Mouse (Mus musculus) layer of hippocampus, postnatal 10 days (tissue): ENCODE data around the gene Olfr1315-ps1. TPM values are rescaled to one million over a fixed set of nuclear protein-coding genes. Genes with fewer than 3 reads are reported as not detected.

Experiments
- DNase-seq, 2 experiments: peaks; one replicate each; pipeline ENCODE4 v3.0.0; 2021; ENCODE audit warnings: low spot score in 2 of 2
- long read RNA-seq: library from polyadenylated mRNA; stranded (forward); transcript quantifications from one replicate; pipeline ENCODE4 v2.0.0, GENCODE M21; 2023
- total RNA-seq, 2 experiments: library from RNA; stranded (reverse); gene quantifications; 2 replicates each; pipeline ENCODE4 v1.2.3; 2021

Gene Olfr1315-ps1
- not detected for total RNA-seq
- long read RNA-seq, result 0 reads

DNA sequence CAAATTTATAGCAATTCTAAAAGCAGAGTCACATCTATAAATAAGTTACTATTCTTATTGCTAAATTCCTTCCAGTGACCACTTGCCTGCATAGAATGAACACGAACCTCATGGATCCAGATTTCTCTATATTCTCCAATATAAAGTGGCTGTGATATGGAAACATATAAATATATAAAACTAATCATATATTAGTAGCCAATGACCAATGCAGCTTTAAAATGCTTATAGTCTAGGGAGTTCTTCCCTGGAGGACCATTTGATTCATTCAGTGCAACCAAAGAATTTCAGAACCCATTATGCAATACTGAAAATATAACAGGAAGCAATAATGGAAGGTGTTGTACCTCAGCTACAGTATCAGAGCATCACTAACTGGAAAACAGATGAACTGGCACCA lies at the start of gene Olfr1315-ps1:
Gene Olfr1315-ps1, minus strand, starts transcription at position 101 of the 400 bp plus-strand sequence.
- DNase-seq, result no peak

DNA sequence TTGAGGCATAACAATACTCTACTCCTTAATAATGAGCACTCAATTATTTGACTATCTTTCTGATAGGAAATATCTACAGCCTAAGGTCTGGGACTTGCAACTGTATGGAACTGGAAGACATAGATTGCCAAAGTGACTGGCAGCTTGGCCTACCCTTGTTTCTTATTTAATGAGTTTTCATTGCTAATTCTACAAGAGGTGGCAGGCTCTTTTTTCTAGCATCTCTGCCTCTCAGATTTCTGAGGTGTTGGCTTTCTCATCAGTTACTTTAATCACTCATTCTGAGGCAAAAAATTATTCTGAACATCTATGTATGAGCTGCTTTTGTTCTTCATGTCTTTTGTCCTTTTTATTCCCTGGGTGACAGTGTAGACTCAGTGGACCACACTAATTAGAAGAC lies 38.7 kb upstream of the Olfr1315-ps1 start, which contains the start of gene Olfr1318:
Gene Olfr1318, plus strand, starts transcription at position 301 of the 400 bp plus-strand sequence.
- no peak for DNase-seq

DNA sequence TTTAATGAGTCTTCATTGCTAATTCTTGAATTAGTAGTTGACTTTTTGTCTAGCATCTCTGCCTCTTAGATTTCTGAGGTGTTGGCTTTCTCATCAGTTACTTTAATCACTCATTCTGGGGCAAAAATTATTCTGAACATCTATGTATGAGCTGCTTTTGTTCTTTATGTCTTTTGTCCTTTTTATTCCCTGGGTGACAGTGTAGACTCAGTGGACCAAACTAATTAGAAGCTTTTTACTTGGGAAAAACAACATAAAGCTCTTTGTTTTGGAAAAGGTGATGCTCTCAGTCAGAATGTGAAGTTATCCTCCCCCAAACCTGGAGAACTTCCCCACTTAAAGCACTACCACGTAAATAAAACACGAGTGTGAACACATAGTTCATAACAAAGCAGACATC lies 24.8 kb upstream of the Olfr1315-ps1 start, which contains the start of gene Olfr1317:
Gene Olfr1317, plus strand, starts transcription at position 301 of the 400 bp plus-strand sequence.
- no peak for DNase-seq

- no peak for DNase-seq
Observed at GRCm38 (mm10) chr2:112134877-112135276, 19.6 kb upstream of the Olfr1315-ps1 start, which contains the start of gene Olfr1316. Olfr1316 (minus strand) TSS chr2:112134977.

- DNase-seq, result no peak
Observed at GRCm38 (mm10) chr2:112096681-112097080, 18.6 kb downstream of the Olfr1315-ps1 start, which contains the start of gene Olfr1314. Olfr1314 (minus strand) TSS chr2:112096781.

GRCm38 (mm10) chr2:112077743-112078142 lies 37.5 kb downstream of the Olfr1315-ps1 start, which contains the start of gene Olfr1313:
Olfr1313 (minus strand) TSS chr2:112077843.
- DNase-seq, result no peak

Other genes with a start within 250 kb of the Olfr1315-ps1 start
- gene Olfr1305, start 238.3 kb downstream of the Olfr1315-ps1 start, total RNA-seq, result not detected
- not detected for gene Olfr1306, start 199.2 kb downstream of the Olfr1315-ps1 start, total RNA-seq
- gene Olfr1307, start 166.0 kb downstream of the Olfr1315-ps1 start, total RNA-seq, result under 1 TPM; 0.02 to 0.04 TPM
- gene Olfr1308, start 150.5 kb downstream of the Olfr1315-ps1 start, total RNA-seq, result not detected
- not detected for gene Olfr1309, start 125.2 kb downstream of the Olfr1315-ps1 start, total RNA-seq
- gene Olfr1310, start 102.7 kb downstream of the Olfr1315-ps1 start, total RNA-seq, result not detected
- not detected for gene Olfr1311, start 91.0 kb downstream of the Olfr1315-ps1 start, total RNA-seq
- not detected for gene Olfr1312, start 65.2 kb downstream of the Olfr1315-ps1 start, total RNA-seq
- gene Olfr1313, start 37.6 kb downstream of the Olfr1315-ps1 start, total RNA-seq, result not detected
- gene Olfr1314, start 18.7 kb downstream of the Olfr1315-ps1 start, total RNA-seq, result not detected
- not detected for gene Olfr1316, start 19.5 kb upstream of the Olfr1315-ps1 start, total RNA-seq
- not detected for gene Olfr1317, start 24.9 kb upstream of the Olfr1315-ps1 start, total RNA-seq
- gene Olfr1318, start 38.8 kb upstream of the Olfr1315-ps1 start, total RNA-seq, result not detected
- gene Lpcat4, start 124.0 kb upstream of the Olfr1315-ps1 start, total RNA-seq, result 10 to 100 TPM; 59.7 to 62.4 TPM
- gene Nutm1, start 143.9 kb upstream of the Olfr1315-ps1 start, total RNA-seq, result not detected
- gene Nop10, start 146.5 kb upstream of the Olfr1315-ps1 start, total RNA-seq, result 10 to 100 TPM; 61.9 to 80.6 TPM
- gene Slc12a6, start 150.4 kb upstream of the Olfr1315-ps1 start, total RNA-seq, result 10 to 100 TPM; 81.2 to 83.7 TPM
- gene Gm21985, start 150.9 kb upstream of the Olfr1315-ps1 start, total RNA-seq, result 1 to 10 TPM; 1.0 to 1.3 TPM